20 mouse cellular contexts compared by ENCODE assay signal in the genomic region with DNA sequence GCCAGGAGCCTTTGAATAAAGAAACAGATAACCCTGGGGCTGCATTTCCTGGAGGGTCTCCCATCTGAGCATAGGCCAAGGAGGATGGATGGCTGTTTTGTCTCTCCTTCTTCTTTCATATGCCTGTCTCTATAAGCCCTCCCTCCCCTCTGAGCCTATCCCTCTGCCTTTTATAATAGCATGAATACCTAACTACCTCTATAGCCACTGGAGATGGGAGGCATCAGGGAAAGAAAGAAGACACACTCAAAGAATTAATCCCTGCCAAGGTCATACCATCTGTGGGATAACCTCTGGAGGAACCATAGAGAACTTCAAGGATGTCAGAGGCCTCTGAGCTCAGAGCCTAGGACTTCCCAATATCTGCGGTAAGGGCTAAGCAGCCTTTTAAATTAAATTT. TPM values are rescaled to one million over a fixed set of nuclear protein-coding genes. Genes with fewer than 3 reads are reported as not detected.
DNase-seq lines count a peak whose midpoint lies in the region.
"Had no signal": no experiment of that assay in that cellular context is flagged by ENCODE, and none has a peak within 500 bp of the region (broad histone marks: within the 10 kb centered on the region; RNA-seq: fewer than 3 reads in every experiment).

No protein-coding gene starts in this region.

- DNase-seq in ES-CJ7 (ENCODE audit: low read depth, low spot score), result peak; percentile 15
- peak; percentile 30 for DNase-seq in R1 (ENCODE audit: low read depth, low spot score)
- DNase-seq in ZHBTc4 (ENCODE audit: low read depth, low spot score), result peak; percentile 59
- no peak for DNase-seq in gastrocnemius, postnatal 4 days (ENCODE audit: low spot score in 2 of 2)
- no peak for DNase-seq in cerebellum, adult 9-10 months
- no peak for DNase-seq in left cerebral cortex, postnatal 36 days (ENCODE audit: low spot score in 2 of 2)
- DNase-seq: adrenal gland, adult 2 months; adrenal gland, adult 8-10 months; adrenal gland, postnatal 10 days; adrenal gland, postnatal 14 days; adrenal gland, postnatal 25 days; adrenal gland, postnatal 36 days; B cell, adult 2 months; cerebellum, adult 11 months; cerebellum, adult 11-12 months; cerebellum, adult 18-20 months; cerebellum, adult 2 months; cerebellum, adult 8-10 months; cerebellum, adult 9-11 months had no signal

- intact Hi-C loops in left cerebral cortex, postnatal 36 days (cut with DNase I), result no loop called here

RNA-seq across cellular contexts. Expression of gene Gpc4, which starts 35.4 kb away (rescaled TPM):
- 100 to 1,000 TPM; 215 to 219 TPM for total RNA-seq in gastrocnemius, postnatal 4 days (2021)
- total RNA-seq in left cerebral cortex, postnatal 36 days (2021), result 10 to 100 TPM; 20.8 to 23.0 TPM
- total RNA-seq: CH12.LX had no signal

Comparison
In these comparisons a context has a peak if more than half of its experiments do, and no peak if none do; other contexts are left out.
1. DNase-seq: peak in ES-CJ7 (single experiment), R1 (single experiment) and ZHBTc4 (single experiment); none in gastrocnemius, postnatal 4 days (0 of 2), cerebellum, adult 9-10 months (single experiment) and left cerebral cortex, postnatal 36 days (0 of 2).
2. RNA of gene Gpc4, which starts 35.4 kb away (total RNA-seq): 215 to 219 TPM in gastrocnemius, postnatal 4 days; 20.8 to 23.0 TPM in left cerebral cortex, postnatal 36 days; every median in the first group is over 4 times any median in the second.